Mouse (Mus musculus) megakaryocyte-erythroid progenitor cell, adult 5-6 weeks (primary cell): ENCODE measurements around the gene Aacs. TPM values are rescaled to one million over a fixed set of nuclear protein-coding genes. Genes with fewer than 3 reads are reported as not detected.

Source experiments
- ATAC-seq: replicated peaks from 2 replicates; pipeline ENCODE4 v1.8.0; 2016; ENCODE audit warnings: mild to moderate bottlenecking, inconsistent platforms; ENCODE audit not compliant: severe bottlenecking, poor library complexity, low FRiP score, low TSS enrichment
- total RNA-seq, 2 experiments: library from RNA; stranded (forward) in 1 of 2; stranded (reverse) in 1 of 2; fragments of 200-1000, 215-1000 nt in 1 of 2; fragments of >200 nt in 1 of 2; fragmentation: Nextera tagmentation in 1 of 2; gene quantifications; 2 replicates each; pipeline ENCODE4 v1.2.3; 2014 to 2017

Gene Aacs
- total RNA-seq, 2 experiments from 2014 or later: 3.2 to 8.4 TPM

DNA sequence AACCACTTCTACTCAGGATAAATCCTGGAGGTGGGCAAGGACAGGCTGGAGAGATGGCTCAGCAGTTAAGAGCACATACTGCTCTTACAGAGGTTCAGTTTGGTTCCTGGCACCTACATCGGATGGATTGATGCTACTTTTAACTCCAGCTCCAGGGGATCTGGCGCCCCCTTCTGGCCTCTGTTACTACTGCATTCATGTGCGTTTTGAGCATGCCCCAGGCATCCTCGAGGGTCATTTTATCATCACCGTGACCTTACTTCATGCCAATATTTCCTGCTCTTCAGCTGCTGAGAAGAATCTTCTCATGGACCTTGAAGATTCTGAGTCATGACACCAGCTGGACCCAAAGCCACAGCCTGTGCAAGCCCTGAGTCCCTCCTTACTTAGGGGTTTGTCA, 49.9 kb downstream of the Aacs start:
- no peak for ATAC-seq

DNA sequence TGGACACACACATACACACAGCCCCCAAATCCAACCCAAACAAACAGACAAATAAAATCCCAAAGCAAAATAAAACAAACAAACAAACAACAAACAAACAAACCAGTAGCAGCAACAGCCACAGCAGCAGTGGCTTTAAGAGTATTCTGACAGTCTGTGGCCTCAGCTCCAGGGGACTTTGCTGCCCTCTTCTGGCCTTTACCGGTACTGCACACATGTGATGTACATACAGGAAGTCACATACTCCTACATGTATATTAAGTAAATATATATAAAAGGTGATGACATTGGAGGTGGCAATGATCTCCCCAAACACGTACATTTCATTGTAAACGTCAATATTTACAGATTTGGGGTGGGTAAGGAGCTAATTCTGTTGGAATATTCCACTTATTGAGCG, 50.9 kb downstream of the Aacs start:
- no peak for ATAC-seq

DNA sequence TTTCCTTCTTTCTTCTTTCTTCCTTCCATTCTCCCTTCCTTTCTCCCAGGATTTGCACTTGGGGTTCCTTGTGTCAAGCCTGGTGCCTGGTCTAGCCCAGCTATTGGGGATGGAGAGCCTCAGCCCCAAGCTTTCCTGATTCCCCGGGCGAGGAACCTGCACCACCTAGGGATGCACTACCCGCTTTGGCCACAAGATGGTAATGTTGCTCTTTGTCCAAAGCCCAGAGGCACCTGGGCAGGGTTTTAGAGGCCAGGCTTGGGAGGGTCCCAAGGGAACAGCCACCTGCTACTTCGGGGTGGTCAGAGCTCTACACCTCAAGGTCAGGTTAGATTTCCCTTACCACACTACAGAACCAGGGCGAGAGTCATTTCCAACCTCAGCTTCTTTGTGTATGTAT, 53.5 kb downstream of the Aacs start:
- ATAC-seq: peak; percentile 48; the same call in 1 of the 2 replicates

DNA sequence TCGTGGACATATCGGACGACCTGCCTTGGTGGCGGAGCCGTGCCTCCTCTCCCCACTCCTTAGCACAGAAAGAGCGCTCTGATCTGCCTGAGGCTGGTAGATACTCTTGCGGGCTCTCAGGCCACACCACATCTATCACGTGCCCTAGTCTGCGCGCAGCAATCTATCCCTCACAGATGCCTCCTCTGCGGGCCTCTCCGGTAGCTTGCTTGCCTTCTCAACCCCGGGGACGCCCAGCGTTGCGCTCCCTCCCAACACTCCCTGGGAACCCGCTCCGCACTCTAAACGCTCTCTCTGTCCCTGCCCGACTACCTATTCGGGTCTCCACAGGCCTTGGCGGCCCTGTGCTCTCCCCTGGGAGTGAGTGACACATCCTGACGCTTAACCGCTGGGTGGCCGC, 56.0 kb downstream of the Aacs start, which contains the start of gene Tmem132b:
TSS of gene Tmem132b (plus strand) at position 141 of the 400 bp plus-strand sequence.
- peak; percentile 86 for ATAC-seq

DNA sequence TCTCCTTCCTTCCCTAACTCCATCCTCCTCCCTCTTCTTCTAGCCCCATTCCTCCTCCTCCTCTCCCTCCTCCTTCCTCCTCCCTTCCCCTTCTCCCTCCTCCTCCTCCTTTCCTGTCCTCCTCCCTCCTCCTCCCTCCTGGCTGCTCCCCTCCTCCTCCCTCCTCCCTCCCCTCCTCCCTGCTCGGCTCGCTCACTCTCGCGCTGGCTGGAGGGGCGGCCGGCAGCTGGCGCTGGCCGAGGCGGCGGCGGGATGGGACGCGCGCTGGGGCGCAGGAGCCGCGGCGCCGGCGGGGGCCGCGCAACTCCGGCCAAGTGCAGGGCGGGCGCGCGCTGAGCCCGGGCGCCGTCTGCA, 56.6 kb downstream of the Aacs start:
- no peak for ATAC-seq

DNA sequence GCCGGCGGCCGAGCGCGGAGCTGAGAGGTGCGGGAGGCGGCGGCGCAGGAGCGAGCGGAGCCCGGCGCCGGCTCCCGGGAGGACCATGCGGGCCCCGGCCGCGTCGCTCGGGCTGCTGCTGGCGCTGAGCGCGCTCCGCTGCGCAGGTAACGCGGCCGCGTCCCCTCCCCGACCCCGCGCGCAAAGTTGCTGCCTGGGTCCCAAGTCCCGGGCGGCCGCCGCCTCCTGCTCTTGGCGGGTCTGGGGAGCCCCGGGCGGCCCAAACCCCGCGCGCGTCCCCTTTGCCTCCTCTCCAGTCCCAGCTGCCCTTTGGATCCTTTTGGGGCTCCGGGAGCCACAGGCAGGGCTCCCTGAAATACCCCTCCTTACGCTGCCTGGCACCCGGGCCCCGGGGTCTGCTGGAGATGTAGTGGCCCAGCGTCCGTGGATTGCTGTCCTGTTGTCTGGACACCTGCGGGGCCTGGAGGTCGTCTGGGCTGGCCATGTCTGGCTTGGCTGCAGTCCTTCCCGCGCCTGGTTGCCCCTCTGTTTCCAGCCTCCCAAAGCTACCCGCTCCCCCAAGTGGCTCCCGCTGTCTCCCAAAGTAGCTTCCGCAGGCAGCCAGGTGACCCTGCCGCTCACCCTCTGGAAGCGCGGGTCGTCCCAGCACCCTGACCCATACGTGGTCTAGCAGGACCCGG, 57.1 kb downstream of the Aacs start:
- ATAC-seq: no peak

DNA sequence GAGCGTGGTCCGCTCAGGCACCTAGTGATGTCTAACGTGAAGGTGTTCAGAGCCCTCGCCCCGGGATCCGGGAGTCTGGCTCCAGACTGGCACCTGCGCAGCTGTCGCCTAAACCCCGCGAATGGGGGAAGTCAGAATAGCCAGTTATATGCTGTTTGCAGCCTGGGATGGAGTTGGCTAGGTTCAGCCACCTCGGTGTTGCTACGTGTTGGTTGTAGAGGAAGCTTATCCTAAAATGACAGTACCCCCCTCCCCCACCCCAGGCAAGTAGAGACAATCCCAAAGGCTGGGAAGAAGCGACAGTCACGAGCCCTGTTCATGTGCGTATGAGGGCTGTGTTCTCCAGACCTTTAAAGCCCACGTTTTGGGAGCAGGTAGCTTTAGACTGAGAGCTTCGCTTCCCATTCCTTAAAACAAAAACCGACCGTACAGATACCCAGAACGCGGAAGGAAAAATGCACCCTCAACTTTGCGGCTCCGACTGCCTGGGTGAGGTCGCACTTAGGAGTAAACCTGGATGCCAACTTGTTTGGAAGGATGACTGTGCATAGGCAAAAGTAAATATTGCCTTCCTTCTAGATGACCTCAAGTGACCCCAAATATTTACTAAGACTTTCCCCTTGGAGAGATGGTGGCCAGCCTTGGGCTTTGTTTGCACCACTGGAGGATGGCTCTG, 57.7 kb downstream of the Aacs start:
- no peak for ATAC-seq

DNA sequence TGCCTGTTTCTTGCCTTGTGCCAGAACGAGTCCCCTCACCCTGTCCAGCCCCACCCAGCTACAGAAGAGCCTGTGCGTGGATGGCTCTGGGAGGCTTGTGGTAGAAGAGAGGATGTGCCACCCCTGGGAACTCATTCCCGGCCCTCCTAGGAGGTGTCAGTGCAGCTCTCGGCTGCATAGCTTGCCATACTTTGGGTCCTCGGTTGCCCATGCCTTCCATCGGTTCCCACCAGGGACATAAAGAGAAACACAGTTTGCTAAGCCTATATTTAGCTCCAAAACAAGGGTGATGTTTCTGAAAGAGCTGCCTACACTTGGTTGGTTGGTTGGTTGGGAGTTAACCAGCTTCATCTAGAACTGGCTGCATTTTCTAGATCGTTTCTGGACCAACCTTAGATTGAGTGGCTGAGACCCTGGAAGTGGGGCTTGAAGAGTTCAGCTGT, 58.6 kb downstream of the Aacs start:
- ATAC-seq: no peak

DNA sequence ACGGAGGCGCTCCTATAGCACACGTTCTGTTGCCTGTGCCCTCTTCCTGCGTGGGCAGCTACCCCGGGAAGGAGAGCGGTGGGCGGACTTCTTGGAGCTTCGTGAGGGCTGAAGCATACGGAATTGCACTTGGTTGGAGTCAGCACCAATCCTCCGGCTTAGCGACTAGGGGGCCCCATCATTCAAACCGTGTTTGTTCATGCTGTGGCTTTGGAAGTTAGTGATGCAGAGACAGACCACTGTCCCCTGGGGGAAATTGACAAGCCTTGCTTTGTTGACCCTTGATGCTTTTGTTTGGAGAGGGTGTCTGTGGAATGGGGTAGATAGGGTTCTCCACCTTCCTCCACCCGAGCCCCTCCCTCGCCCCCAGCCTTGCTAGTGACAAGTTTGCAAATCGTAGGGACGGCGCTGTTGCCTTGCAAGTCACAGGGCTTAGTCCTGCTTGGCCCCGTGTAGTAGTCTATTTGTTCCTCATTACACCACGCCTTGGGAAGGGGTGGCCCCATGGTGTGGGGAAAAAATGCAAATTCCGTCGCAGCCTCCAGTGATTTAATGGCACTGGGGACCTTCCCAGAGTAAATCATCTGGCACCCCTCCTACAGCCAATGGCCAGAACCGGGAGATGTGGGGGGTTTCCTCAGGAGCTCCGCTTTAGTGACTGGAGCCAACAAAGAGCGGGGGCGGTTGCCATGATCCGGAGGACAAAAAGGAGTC, 59.2 kb downstream of the Aacs start:
- ATAC-seq: no peak

DNA sequence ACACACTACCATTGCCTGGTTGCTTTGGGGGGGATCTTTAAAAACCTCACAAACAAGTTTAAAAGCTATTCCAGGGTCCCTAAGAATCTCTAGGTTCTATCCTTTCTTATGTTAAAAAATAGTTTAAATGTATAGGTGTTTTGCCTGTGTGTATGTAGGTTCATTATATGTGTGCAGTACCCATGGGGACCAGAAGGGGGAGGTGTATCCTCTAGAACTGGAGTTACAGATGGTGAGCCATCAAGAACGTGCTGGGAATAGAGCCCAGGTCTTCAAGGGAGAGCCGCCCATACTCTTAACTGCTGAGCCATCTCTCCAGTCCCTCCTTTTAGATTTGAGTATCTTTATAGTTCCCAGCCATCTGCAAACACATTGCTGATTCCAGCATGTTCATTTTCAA, 69.5 kb downstream of the Aacs start:
- no peak for ATAC-seq

DNA sequence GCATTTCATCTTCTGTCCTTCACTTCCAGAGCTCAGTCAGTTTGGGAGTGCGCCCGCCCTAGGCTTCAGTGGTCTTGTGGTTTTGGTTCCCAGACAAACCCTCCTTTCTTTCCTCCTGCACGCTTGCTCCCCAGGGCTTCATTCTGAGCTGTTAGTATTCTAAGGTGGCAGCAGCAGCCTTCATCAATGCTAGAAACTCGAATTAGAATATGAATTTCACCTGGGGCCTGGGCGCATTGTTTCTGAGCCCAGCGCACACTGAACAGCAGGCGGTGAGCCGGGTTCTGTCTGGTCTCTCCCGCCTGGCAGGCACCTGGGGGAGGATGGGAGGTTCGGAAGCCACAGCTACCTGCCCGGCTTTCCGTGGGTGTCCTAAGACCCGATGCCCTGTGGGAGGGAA, 70.7 kb downstream of the Aacs start:
- ATAC-seq: no peak

DNA sequence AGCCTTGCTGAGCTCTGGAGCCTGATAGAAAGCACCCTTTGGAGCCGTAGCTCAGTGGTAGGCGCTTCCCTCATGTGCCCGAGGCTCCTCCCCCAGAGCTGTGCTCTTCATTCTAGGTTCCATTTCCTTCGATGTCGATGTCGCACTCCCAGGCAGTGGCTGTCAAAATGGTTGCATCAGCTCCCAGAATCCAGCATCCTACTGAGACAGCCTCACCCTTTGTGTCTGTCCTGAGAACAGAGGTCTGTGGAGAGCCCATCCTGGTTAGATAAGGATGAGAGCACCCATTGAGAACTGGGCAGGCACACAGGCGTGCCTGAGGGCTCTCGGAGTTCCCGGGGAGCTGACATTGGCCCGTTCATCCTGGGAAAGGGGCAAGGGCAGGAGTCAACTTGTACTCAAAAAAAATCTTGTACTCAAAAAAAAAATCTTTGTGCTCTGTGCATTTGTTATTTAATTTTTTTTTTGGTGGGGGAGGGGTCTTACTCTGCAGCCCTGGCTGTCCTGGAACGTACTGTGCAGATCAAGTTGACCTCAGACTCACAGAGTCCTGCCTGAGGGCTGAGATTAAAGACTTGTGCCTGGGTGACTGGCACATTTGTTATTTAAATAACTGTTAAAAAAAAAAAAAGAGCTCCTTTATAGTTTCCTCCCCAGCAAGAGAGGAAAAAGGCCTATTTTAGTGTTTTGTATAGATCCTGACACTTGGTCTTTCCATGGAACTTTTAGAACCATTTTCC, 74.3 kb downstream of the Aacs start:
- ATAC-seq: no peak

DNA sequence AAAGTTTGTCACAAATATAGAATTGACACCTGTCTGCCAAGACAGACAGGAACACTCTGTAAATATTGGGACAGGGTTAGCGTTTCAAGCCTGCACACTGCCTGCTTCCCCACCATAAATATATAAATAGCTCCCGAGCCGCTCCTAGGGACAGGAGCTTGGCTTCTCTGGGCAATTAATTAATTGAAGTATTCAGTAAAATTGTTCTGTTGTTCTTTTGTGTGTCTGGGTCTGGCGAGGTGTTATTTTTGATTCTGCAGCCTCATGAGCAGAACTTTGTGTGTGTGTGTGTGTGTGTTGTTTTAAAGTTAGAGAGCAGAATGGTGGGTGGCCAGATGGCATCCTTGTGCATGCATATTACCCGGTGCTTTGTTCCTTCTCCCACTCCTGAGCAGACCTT, 80.1 kb downstream of the Aacs start:
- ATAC-seq: no peak

DNA sequence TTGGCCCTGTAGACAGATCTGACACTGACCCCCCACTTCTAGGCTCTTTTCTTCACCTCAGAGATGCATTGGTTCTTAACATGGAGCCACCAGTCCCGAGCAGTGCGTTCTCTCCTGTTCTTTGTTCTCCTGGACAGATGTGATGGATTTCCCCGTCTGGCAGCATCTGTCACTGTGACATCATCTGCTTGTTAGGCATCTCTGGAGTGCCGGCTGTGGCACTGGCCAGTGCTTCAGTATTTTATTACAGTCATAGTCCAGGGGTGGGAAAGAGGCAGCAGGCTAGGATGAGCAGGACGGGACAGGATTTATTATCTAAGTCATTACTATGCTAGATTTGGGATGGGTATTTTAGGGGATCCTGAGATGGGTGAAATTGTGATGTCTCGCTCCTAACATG, 87.9 kb downstream of the Aacs start:
- ATAC-seq: no peak

DNA sequence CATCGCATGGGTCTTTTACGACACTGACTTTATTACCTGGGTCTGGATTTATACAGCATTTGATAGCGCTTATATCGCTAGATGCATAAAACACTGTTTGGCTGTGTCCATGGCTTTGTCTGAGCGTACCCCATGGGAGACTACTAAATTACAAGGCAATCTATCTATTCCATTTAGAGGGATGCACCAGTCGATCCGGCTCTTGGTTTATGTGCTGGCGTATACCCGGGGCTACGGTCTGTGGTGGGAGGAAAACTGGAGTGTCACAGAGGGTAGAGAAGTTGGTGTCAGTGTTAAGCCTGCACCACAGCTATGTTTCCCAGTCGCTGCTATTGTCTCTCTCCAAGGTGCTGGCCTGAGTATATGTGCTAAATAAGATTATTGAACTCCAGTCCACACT, 90.1 kb downstream of the Aacs start:
- ATAC-seq: no peak

Other genes starting within 250 kb of the Aacs start
- gene Scarb1, start 134.7 kb upstream of the Aacs start, total RNA-seq (2014; fragmentation: Nextera tagmentation): 71.7 and 85.8 TPM in 2 replicates
- 29.7 and 57.0 TPM in 2 replicates for gene Scarb1, start 134.7 kb upstream of the Aacs start, total RNA-seq (2017)
- gene Gm10382, start 86.5 kb upstream of the Aacs start, total RNA-seq (2014; fragmentation: Nextera tagmentation): not detected in 2 replicates
- 0.56 TPM in 1 of 2 replicates, not detected in the other for gene Gm10382, start 86.5 kb upstream of the Aacs start, total RNA-seq (2017)
- gene Ubc, start 85.6 kb upstream of the Aacs start, total RNA-seq (2014; fragmentation: Nextera tagmentation): 110 and 133 TPM in 2 replicates
- 202 and 258 TPM in 2 replicates for gene Ubc, start 85.6 kb upstream of the Aacs start, total RNA-seq (2017)
- 21.2 and 34.5 TPM in 2 replicates for gene Dhx37, start 41.7 kb upstream of the Aacs start, total RNA-seq (2014; fragmentation: Nextera tagmentation)
- gene Dhx37, start 41.7 kb upstream of the Aacs start, total RNA-seq (2017): 69.0 and 83.7 TPM in 2 replicates
- gene Bri3bp, start 34.2 kb upstream of the Aacs start, total RNA-seq (2014; fragmentation: Nextera tagmentation): 37.4 and 77.0 TPM in 2 replicates
- 28.5 and 31.3 TPM in 2 replicates for gene Bri3bp, start 34.2 kb upstream of the Aacs start, total RNA-seq (2017)
- gene Tmem132b, start 56.0 kb downstream of the Aacs start, total RNA-seq (2014; fragmentation: Nextera tagmentation): not detected in 2 replicates
- gene Tmem132b, start 56.0 kb downstream of the Aacs start, total RNA-seq (2017): not detected in 2 replicates